Mouse (Mus musculus) Muller cell, postnatal 12 days (primary cell): ENCODE results near the gene Dnajc5.

Experiments used
- DNase-seq: peaks from one replicate; pipeline ENCODE4 v3.0.0-alpha.2; 2015; ENCODE audit errors: inconsistent ontology term

Gene Dnajc5

DNA sequence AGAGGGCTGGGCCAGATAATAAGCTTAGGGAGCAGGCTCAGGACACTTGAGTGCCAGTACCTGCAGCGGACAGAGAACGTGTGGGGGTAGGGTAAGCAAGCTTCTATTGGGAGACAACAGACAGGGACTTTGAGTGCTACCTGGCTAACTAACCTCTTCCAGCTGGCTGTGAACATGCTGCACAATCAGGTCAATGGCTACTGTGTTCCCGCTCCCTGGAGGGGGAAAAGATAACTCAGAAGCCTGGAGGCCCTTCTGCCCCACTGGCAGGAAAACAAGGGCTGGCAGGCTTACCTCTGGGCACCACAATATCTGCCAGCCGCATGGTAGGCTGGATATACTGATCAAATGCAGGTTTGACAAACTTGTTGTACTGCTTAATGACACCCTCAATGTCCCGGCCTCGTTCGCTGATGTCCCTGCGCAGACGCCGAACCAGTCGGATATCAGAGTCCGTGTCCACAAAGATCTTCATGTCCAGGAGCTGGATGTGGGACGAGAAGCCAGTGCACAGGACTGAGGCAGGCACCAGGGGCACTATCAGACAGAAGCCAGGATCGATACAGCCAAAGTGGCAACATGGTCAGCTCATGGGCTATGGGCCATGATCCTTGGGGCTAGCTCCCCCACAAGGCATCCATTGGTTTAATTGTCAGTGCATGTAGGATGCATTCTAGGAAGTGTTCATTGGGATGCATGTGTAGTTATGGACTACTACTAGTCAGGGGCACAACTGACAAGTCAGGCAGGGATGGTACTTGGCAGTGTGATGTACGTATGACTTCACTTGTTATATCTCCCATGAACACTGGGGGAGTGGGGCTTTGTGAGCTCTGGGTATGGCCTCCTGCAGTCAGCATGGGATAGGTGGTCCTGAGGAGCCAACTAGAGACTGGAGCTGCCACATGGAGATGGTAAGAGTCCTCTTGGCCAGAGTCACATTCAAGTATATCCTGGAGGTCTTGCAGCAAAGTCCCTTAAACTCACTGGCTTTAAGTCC is 52.9 kb downstream of the Dnajc5 start:
- DNase-seq = no peak

DNA sequence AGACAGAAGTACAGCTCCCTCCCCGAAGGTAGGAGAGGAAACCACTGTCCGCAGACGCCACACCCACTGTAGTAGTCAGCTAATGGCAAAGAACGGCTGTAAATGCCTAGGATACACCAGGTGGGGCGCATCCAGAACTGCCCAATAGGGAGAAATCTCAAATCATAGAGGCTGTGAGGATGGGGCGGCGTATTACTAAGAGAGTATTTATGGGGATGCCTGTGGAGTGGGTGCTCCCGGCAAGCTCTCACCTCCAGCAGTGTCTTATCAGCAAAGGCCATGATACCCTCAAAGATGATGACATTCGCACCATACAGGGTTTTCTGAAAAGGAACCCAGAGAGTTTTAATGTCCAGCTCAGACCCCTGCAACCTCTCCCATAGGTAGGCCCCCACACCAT is 53.7 kb downstream of the Dnajc5 start:
- no peak for DNase-seq

DNA sequence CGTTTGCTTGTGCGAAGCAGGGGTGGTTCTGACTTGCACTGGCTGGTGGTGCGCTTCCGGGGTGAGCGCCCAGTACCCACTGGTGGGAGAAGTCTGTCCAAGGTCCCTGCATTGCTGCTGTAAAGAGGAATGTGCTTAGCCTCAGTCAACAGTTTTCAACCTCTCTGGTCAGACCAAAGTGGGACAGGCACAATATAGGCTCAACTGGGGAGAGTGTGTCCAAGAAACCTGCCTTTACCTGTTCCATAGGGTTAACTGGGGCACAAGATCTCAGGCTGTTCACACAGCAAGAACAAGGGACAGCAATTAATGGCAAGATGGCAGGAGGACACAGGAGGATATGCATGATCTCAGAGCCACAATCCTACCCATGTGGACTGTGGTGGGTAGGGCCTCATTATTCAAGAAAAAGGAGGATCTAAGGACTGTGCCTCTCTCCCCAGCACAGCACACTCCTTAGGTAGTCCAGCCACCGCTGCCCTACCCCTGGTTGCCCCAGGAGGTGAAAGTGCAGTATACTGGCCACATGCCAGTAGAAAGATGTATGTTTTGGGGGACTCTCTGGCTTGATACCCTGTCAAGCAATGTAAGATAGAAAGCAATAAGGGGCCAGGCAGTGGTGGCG is 54.7 kb downstream of the Dnajc5 start:
- DNase-seq = no peak

DNA sequence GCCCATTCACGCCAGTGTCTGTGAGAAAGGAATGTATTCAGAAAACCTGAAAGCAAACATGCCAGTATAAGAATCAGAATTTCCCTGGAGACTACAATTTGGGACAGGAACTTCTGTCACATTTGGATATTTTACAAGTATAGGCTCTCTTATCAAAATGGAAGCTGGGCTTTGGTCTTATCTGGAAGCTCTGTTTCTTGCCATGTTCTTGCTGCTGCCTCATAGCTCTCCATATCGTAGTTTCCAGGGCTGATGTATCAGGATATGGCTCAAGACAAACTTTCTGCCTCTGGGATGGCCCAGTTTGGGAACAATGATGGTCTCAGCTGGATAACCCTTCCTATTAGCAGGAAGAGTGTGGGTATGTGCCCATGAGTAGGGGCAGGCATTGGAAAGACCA is 56.3 kb downstream of the Dnajc5 start:
- no peak for DNase-seq

DNA sequence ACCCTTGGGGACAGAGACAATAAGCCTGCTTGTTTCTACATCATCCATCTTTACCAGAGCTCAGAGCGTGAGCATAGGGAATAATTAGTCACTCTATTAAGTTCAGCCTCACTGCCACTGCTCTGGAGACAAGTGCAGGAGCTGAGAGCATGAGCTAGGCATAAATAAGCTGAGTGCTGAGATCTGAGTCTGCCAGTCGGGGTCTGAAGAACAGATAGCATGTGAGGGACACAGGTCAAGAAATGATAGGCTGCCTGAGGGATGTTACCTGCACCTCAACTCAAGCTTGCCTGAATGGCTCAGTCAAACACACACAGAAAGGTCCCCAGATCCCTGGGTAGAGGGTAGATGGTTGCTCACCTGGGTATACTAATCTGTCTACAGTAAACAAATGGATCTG is 56.8 kb downstream of the Dnajc5 start:
- no peak for DNase-seq

DNA sequence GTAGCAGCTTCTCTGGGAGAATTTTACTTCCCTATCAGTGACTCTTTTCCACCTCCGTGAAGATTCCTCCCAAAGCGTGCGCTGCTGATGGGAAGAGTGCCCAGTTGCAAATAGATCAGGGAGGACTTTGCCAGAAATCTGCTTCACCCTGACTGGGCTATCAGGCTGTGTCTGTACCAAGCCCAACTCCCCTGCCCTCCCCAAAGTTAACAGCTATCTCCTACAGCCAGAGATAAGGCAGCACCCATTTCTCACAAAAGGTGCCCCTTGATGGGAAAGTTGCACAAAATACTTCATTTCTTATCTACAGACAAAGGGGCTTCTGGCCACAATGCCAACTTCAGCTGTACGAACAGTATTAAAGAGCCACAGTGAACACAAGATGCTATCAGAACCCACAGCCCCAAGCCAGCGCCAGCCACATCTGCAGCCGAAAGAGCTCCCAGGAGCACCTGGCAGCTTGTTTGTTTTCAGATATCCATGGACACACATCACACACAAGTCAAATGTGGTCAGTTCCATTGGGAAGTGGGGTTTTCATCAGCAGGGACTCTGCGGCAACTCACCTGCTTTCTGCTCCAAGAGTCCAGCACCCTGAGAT is 57.8 kb downstream of the Dnajc5 start:
- no peak for DNase-seq

DNA sequence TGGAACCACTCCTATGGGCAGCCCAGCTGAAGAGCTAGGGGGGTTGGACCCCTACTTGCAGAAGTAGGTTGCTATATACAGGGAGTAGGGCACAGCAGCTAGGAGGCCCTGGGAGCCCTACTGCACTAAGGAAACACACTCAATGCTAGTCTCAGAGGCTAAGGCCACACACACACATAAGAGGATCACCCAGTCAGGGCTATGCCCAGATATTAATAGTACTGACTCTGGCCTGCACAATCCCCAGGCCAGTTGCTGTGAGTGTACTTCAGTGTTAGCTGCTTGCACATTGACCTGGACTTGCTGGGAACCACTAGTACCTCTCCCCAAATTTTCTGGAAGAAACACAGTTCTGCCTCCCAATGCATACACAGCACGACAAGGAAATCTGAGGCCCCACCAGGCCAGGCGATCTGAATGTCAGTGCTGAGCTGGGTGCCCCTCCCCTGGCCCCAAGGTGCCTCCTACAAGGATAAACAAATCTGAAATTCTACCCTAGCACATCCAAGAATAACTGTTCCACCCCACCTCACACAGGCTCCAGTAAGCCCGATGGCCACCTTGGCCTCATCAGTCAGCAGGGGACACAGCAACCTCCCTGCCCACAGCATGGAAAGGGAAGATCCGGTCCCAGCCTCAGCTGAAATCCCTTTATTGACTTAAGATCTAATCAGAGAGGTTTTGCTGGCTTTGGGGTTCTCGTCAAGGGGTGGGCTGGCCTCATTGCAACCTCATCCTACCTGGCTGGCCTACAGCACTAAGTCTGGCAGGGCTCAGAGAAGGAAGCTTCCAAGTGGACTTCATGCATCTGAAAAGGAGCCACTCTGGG is 58.7 kb downstream of the Dnajc5 start:
- DNase-seq = no peak

DNA sequence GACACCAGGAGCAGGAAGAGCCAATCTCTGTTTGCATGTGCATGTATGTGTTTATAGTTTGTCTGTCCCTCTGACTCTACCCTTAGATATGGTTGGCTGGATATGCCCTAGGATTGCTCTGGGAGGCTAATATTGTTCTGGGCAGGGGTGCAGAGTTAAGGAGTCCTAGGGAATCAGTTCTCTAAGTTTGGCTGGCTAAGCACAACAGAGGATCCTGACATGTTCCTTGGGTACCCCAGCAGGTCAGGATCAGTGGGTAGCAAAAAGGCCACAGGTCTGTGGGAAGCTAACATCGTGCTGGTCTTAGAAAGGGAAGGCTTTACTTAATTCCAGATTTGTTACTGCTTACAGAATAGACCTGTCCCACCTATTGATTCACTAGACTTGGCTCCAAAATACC is 59.4 kb downstream of the Dnajc5 start:
- DNase-seq = no peak

DNA sequence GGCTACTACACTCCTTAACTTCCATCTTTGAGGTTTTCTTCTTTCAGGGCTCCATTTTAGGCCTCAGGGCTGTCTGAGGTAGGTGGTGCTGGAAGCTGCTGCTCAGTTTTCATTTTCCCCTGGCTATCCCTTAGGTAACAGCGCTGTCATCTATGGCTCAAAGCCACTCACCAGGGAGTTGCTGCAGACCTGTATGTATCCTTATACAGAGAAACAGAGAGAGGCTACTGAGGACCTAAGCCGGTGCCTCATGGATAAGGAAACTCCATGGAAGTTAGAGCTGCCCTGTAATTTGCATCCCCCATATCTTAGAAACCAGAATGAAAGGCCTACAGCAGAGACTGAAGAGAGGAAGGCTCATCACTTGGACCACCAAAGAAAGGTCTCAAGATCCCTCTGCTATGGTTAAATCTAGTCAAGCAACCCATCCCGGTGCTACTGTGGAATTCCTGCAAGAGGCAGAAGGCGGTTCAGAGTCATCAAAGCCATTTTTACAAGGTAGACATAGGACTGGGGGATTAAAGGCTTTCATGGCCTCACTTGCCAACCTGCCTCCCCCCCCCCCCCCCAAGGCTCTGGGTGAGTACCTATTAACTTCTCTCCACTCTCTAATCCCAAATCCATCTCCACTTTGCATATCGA is 60.0 kb downstream of the Dnajc5 start:
- DNase-seq = no peak

DNA sequence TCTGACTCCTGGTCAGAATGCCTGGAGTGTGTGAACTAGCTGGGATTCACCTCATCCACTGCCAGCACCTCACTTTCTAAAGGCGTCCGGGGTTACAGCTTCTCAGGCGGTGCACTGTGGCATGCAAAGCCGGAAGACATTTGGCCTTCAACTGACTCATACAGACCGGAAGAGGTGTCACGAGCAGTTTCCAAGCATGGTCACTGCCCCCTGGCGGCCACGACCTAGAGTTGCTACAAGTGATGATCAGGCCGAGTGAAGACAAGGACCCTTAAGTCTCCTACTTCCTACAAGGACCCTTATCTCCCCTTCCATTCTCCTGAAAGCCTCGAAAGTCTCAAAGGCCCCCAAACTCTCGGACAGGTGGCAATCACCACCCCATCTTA is 60.7 kb downstream of the Dnajc5 start:
- peak; percentile 87 for DNase-seq

DNA sequence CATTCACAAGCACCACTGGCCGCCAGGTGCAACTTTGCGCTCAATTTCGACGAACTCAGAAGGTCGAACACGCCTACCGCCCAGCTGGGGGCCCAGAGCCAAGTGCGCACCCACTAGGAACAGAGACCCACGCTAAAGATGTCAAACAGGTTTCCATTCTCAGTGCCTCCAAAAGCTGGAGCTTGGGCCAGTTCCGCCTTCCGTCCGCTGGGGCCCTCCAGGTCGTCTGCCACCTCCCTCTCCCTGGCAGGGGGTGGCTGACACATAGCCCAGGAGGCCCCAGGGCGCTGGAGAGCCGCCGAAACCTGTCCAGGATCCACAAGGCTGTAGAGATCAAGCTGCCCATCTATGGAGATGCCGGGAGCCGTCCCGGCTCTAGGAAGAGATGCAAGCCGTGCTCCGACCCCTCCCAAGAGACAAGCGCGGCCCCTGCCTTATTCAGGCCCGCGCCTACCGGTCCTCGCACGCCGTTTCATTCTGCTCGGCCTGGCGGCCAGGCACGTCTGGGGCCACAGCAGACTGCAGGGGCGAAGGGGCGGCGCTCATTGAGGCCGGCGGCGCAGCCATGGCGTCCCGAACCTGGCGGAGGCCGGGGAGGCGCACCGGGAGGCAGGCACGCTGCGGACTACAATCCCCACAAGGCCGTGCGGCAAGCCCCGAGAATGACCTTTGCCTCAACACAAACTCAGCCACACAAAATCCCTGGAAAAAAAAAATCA is 61.3 kb downstream of the Dnajc5 start:
- peak; percentile 82 for DNase-seq

DNA sequence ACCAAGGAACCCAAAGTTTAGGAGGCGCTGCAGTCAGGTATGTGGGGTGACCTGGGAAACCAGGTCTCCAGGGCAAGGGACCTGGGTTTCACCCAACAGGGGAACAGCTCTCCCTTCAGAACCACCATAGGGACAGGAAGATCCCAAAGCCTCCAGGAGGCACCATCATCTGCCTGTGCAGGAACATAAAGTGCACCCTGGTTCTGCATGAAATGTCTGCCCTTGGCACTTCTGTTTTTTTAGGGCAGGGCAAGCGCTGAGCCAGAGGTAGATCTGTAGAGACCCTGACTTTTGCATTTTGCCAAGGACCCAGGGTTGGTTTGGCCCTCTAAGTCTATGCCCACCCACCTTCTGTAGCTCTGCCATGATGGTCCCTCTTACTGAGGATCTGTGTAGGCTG is 62.1 kb downstream of the Dnajc5 start:
- DNase-seq = no peak

DNA sequence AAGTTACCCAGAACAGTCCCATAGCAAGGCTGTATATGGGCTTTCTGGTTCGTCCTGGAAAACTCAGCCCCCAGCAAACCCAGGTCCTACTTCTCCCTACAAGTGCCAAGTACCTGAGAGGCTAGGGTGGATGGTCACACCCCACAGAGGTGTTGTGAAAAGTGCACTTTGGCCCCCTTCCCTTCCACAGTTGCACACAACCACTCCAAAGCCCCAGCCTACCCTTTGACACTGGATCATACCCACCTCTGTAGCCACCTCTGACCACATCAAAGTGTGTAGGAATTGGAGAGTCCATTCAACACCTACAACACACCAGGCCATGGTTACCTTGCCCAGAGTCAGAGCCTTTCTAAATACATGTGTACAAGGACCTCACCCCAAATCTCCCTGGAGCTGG is 62.7 kb downstream of the Dnajc5 start:
- no peak for DNase-seq

DNA sequence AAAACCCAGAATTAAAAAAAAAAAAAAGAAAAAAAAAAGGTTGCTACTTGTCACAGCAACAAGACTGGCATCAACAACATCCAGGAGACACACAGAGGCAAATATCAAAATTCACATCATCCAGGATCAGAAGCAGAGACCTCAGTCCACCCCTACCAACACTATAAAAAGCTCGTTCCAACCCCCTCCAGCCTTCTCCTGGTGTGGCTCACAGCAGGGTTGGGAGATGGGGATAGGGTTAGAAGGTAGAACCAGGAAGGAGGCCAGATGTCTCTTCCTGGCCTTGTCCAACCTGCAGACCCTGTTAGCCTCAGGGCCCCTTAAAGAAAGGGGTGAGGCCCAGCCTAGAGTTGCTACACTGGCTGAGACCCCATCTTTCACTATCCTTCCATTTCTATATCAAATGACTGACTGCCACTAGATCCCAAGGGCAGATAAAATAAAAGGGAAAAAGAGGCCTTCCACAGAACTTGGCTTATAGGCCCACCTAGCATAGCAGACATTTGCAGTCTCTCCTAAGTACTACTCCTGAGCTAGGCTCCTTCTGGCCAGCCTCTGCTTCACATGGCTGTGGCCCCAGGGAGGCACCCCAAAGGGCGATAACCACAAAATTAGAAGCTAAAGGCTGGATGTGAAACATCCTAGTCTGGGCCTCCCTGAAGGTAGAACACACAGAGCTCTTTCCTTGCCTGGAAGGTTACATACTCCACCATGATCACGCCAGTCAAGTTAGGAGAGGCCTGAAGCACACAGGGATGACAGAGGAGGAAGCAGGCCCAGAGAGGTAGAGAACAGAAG is 63.4 kb downstream of the Dnajc5 start:
- DNase-seq = no peak

DNA sequence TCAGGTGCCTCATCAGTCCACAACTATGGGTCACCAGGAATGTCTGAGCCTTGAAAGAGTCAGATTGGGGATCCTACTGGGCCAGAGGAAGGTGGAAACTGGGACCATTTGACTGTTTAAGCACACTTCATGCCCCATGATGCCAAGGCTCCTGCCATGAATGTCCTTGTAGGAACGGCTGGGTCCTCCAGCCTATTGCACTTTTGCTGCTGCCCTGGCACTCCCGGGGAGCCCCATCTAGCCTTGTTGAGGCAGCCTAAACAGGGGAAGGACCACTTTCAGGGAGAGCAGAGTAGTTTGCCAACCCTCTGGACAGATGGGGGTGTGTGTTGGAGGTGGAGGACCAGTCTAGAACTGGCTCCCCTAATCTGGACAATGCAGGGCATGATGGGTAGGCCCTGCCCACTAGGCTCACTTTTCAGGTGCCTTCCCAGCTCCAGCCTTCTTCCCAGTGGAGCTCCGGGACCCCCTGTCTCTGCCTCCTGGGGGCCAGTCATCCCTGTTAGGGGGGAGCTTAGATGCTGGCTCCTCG is 64.2 kb downstream of the Dnajc5 start, which contains the start of gene Uckl1:
TSS of gene Uckl1 (minus strand) at position 482 of the 532 bp plus-strand sequence.
- DNase-seq = no peak

DNA sequence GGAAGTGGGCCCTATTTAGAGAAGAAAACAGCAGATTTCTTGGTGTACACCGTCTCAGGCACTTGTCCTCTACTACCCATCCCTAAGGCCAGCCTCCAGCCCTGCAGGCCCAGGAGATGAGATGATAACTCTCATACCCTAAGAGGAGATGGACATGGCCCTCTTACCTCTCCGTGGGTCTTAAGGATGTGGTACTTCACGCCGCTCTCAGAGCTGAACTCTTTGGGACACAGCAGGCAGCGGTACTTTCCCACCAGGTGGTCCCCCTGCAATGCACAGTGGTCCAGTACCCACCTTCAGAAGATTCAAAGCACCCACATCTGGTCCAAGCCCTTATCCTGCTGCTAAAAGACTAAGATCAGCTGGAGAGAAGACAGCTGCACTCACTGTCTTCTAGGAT is 65.2 kb downstream of the Dnajc5 start:
- no peak for DNase-seq

DNA sequence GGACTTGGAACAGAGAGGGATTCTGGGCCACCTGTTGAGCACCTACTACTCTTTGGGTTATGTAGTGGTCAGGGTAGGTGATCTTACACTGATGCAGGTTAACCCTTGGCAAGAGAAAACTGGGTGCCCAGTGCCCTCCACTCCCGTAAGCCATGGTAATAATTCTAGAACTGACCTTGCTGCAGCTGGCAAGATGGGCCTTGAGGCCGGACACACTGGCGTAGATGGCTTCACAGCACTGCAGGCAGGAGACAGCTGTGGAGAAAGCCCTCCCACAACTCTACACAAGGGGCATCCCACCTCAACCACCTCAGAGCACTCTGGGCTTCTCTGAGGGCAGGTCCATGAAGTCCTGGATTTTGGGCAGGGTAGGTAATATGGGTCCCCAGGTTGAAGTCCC is 65.8 kb downstream of the Dnajc5 start:
- DNase-seq = no peak

DNA sequence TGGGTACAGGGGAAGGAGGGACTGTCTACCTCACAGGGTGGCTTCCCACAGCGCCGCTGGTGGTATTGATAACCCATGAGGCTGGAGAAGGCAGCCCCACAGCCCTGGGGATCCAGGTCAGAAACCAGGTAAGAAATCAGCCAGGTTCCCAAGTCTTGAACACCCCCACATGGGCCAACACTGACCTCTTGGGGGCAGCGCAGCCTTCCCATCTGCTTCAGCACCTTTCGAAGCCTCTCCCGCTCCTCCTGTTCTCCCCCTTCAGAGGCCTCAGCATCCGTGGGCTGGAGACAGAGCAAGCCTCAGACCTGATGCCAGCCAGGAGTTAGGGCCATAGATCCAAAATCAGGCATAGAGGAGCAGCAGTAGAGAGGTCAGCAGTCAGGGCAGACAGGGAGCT is 67.5 kb downstream of the Dnajc5 start:
- no peak for DNase-seq

DNA sequence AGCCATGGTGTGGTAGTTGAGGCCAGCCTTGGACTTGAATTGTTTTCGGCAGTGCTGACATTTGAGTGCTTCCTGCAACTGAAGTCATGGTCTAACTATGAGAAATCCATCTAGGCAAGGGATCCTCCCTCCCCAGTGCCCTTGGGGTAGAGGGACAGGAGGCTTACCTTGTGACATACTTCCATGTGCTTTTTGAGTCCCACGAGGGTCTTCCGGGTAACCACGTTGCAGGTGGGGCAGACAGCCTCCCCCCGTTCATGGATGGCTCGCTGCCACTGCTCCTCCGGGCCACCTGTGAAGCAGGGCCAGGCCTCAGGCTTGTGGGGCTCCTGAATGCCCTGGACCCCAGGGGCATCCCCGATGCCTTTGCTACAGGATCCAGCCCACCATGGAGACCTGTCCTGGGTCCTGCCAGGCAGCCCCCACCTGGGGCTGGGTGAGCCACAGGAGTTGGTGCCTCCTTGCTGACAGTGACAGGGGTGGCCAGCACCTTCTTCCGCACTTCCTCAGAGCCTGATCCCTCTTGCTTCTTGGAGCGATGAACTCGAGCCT is 68.0 kb downstream of the Dnajc5 start:
- no peak for DNase-seq
